Mouse (Mus musculus): Measurements from ENCODE around the gene Nfasc.

DNA sequence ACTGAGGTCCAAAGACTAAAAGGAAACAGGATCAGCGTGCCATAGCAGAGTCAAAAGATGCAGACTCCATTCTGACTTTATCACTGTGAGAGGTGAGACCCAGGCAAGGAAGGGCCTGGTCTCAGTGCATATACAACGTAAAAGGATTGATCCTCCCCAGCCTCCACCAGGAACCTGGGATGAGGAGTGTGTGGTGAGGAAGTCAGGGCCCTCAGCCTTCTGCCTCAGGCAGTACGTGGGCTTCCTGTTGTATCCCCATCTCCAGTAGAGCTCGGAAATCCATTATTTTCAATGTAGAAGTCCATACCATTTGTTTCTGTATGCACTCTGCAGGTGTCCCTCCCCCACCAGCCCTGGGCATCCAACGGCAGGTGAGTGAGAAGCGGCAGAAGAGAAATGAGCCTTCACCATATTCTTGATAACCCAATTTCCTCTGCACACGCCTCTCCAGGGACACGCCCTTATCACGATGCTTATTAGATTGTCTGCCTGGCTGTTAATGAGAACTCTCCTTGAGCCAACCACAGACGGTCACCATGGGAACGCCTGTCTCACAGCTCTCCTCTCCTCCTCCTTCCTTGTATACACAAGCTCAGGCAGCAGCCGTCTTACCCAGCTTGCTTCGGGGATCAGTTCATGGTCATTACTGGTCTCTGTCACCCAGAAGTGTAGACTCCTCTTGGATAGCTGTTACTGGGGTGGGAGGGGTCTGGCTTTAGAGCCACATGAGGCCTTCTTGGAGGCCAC is 100.4 kb downstream of the Nfasc start:
- no peak for TF ChIP-seq CTCF (IDR thresholded peaks at IDR 0.05; ENCODE audit: low read depth, low read length)
- no peak for TF ChIP-seq POLR2A (IDR thresholded peaks at IDR 0.05; ENCODE audit: borderline replicate concordance, low read depth, low read length)
